Mouse (Mus musculus) gastrocnemius, adult 2 months (tissue): Measurements from ENCODE around the gene As3mt. TPM values are rescaled to one million over a fixed set of nuclear protein-coding genes. Genes with fewer than 3 reads are reported as not detected.
A peak's percentile ranks its signal among the peaks of the same experiment; 100 is the strongest.

Source experiments
- DNase-seq: peaks from one replicate; pipeline ENCODE4 v3.0.0; 2022
- H3K27ac ChIP-seq: fragments of 200-600 bp; 2 replicates; pipeline ENCODE4 v1.8.1; 2022; ENCODE audit warnings: mild to moderate bottlenecking
- H3K4me3 ChIP-seq: fragments of 200-600 bp; 2 replicates; pipeline ENCODE4 v1.8.1; 2022; ENCODE audit warnings: mild to moderate bottlenecking, moderate library complexity
- CTCF ChIP-seq: fragments of 200-600 bp; IDR thresholded peaks from 2 replicates; pipeline ENCODE4 v1.8.1; 2022; ENCODE audit warnings: antibody characterized with exemption, mild to moderate bottlenecking, moderate library complexity
- intact Hi-C: fragments of 180-260 bp; cut with DNase I; formaldehyde crosslinking; loops from one replicate; pipeline ENCODE4 v1.15.1; 2025
- long read RNA-seq, 2 experiments: library from polyadenylated mRNA; stranded (forward); transcript quantifications; one replicate each; pipeline ENCODE4 v2.0.0; 2021
- total RNA-seq, 2 experiments: library from RNA; stranded (reverse); gene quantifications; 2 replicates each; pipeline ENCODE4 v1.2.3; 2021

The As3mt gene
- 100 to 1,000 TPM in 1 of 2 experiments, 10 to 100 TPM in 1; 76.3 to 106 TPM for total RNA-seq
- long read RNA-seq, experiment 1, transcript As3mt-207 (9 exons, 1,719 nt), result minor isoform, 15 of 131 reads
- long read RNA-seq, experiment 1, transcript As3mt-201 (11 exons, 1,736 nt), result major isoform, 73 of 131 reads
- long read RNA-seq, experiment 1, partial matches to known transcripts, result 26 of 131 reads
- long read RNA-seq, experiment 1, other reads (novel, unspliced or antisense), result 16 of 131 reads
- long read RNA-seq, experiment 2, transcript As3mt-201 (11 exons, 1,736 nt), result major isoform, 69 of 136 reads
- long read RNA-seq, experiment 2, transcript As3mt-207 (9 exons, 1,719 nt), result minor isoform, 12 of 136 reads
- long read RNA-seq, experiment 2, partial matches to known transcripts, result 43 of 136 reads
- long read RNA-seq, experiment 2, other reads (novel, unspliced or antisense), result 10 of 136 reads

DNA sequence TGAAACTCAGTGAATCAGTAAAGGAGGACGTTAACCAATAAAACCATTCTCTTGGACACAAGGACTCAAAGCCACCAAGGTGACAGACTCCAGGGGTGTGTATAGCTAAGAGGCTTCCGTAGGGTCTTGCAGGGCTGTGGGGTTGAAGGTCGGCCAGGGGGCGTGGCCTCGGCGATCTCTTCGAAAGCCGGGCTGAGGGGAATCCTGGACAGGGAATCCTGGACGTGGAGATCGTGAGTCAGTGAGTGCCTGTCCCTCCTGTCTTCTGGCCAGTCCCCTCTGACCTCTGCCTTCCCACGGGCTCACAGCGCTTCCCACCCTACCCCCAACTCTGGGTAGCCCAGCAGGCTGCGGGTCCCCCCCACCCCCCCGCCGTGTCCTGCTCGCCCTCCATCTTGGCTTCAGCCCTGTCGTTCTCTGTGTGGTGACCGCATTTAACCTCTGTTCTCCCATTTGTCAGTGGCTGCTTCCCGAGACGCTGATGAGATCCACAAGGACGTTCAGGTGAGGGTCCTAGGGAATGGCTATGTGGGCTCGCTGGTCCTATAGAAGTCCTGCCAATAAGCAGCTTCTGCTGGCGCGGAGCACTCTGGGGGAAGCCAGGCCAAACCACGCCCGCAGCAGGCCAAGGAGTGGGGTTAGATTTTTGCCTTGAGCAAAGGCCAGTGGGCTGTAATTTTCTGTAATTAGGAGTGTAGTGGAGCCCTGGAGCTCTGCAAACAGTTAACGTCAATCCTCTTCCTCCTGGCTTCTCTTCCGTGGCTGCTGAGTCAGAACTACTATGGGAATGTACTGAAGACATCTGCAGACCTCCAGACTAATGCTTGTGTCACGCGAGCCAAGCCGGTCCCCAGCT is at the start of gene As3mt:
Gene As3mt, plus strand, starts transcription at position 163 of the 856 bp plus-strand sequence.
- peak; percentile 90 for DNase-seq
- intact Hi-C loops, result no loop called here
- Histone ChIP-seq H3K4me3 (peak within 1 kb of the TSS; percentile 87), H3K27ac (peak within 1 kb of the TSS; percentile 92)
- TF ChIP-seq CTCF, result no peak

DNA sequence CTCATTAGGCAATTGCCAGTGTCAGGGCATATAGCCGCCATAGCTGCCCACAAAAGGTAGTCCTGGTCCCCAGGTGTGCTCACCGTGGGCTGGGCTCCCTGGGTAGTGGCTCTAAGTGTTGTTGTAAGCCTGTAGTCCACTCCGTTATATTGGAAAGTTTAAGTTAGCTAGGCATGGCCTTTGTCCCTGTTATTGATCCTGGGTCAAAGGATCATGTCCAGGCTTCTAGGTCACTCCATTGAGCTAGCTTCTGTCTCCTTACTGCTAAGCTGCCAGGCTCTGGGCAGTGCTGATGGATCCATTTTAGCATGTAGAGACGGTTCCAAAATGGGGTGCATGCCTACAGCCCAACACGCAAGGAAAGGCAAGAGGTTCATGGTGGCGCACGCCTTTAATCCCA is 48.9 kb upstream of the As3mt start:
- DNase-seq, result peak; percentile 2
- no peak overlapping the region for H3K27ac ChIP-seq
- no peak for TF ChIP-seq CTCF
- no peak overlapping the region for H3K4me3 ChIP-seq
- intact Hi-C loops, result loop anchor here (10.0 kb wide), 1 partner anchor 54 kb away; no protein-coding TSS in a partner anchor

DNA sequence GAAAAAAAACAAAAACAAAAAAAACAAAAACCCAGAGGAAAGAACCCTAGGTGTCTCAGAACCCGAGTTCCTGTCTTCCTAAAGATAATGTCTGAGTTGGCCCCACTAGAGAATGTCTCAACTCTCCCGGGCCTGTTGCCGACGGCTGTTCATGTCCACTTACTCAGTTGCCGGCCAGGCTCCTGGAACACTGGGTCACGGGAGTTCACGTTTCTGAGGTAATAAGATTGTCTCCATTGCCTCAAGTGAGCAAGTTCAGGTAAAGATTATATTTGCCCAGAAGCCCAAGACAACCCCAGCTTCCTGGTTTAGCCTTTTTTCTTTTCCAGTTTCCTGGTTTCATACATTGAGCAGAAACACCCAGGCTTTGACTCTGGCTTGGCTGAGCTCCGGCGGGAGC is 48.4 kb upstream of the As3mt start:
- intact Hi-C loops, result loop anchor here (10.0 kb wide), 1 partner anchor 54 kb away; no protein-coding TSS in a partner anchor
- TF ChIP-seq CTCF, result no peak
- Histone ChIP-seq H3K4me3 (no peak overlapping the region), H3K27ac (0 out of 2 replicates have a peak overlapping the region, but pooled peaks have one; percentile 20)
- no peak for DNase-seq

DNA sequence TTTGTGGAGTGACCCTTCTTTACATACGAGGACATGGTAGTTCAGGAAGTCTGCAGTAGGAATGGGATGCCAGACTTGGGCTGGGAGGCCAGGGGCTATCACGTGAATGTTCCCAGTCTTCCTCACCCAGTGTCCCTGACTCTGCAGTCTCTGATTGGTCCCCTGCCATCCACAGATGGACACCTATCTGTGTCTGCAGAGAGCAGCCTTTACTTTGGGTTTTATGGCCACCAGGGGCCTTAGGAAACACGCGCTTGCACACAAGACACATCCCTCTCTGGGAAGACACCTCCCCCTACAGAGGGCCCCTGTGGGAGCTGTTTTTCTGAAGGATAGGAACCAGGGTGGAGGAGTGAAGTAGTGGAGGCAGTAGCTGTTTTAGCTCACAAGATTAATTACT is 45.7 kb upstream of the As3mt start:
- H3K27ac ChIP-seq, result no peak overlapping the region
- intact Hi-C loops, result no loop called here
- no peak for DNase-seq
- H3K4me3 ChIP-seq, result no peak overlapping the region
- no peak for TF ChIP-seq CTCF

DNA sequence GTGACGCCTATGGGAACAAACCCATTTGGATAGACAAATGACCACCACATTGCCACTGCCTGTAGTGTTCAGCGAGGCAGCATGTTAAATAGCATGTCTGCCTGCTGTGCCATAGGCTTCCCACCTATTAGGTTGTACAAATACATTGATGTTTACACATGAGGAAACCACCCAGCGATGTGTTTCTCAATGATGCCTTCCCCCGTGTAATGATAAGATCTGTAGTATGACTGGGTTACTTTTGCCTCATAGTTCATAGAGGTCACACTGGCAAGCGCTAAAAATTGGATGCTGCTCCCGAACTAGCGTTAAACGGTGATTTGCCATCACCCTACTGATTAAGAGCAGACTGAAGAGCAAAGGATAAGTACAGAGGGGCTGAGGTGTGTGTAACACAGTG is 45.0 kb upstream of the As3mt start:
- TF ChIP-seq CTCF, result no peak
- DNase-seq, result no peak
- intact Hi-C loops, result no loop called here
- H3K4me3 ChIP-seq, result no peak overlapping the region
- H3K27ac ChIP-seq, result no peak overlapping the region

DNA sequence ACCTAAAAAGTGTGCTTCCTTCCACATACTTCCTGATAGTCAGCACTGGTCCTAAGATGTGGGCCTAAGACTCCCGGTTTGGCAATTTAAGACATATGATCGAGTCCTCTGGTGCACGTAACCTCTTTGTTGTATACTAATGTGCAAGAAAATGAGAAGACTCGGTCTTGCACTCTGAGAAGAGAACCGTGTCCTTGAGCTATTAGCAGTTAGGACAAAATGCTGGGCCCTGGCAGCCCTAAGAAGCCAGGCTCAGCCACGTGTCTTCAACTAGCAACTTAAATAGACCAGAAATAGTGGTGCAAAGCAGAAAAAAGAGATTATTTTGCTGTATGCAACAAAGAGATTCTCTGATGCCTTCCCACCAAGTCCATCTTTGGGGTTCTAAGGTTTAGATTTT is 44.5 kb upstream of the As3mt start:
- Histone ChIP-seq H3K4me3 (no peak overlapping the region), H3K27ac (no peak overlapping the region)
- DNase-seq, result no peak
- TF ChIP-seq CTCF, result no peak
- intact Hi-C loops, result no loop called here

DNA sequence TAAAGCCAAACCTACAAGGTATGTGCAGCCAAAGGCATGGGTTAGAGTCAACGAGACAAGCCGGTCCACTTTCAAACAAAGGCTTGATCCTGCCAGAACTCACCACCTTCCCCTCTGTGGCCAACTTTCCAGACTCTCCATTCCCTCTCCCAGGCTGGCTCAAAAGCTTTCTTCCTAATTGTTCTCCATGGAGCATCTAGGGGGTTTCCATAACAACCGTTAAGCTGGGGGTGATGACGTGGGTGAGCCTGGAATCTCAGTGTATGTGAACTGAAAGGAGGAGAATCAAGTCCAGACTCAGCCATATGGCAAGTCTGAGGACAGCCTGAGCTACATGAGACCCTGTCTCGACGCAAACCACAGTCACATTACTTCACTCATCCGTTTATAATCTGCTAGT is 41.8 kb upstream of the As3mt start:
- no peak for TF ChIP-seq CTCF
- Histone ChIP-seq H3K27ac (no peak overlapping the region), H3K4me3 (no peak overlapping the region)
- DNase-seq, result no peak
- intact Hi-C loops, result no loop called here

DNA sequence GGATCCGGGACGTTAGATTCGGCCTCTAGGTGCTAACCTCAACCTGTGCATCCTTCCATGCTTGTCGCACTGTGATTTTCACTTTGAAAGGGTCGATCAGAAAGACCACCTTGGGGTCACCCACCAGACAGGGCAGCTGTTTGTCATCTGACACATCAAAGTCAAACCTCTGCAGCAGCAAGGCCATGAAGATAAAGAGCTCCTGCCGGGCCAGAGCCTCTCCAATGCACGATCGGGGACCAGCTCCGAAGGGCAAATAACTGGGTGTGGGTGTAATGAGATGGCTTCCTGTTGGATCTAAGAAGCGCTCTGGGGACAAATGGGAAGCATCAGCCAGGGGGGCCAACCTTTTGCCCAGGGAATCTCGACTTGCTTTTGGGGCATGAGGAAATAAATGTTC is 40.0 kb upstream of the As3mt start:
- intact Hi-C loops, result no loop called here
- no peak for TF ChIP-seq CTCF
- Histone ChIP-seq H3K4me3 (no peak overlapping the region), H3K27ac (no peak overlapping the region)
- DNase-seq, result no peak

DNA sequence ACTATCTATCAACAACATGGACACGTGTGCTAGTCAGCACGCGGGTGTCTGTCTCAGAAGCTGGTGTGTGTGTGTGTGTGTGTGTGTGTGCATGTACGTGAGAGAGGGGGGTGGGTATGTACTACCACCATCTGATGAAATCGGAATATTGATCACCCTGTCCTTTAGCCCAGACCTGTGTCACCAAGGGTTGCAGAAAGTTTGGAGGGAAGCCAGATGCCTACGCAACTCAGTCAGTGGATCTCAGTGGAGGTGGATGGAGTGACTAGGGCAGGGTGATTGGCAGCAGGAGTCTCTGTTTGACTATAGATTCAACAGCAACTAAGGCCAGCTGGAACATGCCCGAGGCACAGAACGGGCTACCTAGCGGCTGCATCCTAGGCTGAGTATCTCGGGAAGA is 39.0 kb upstream of the As3mt start:
- intact Hi-C loops, result no loop called here
- Histone ChIP-seq H3K27ac (no peak overlapping the region), H3K4me3 (no peak overlapping the region)
- TF ChIP-seq CTCF, result no peak
- DNase-seq, result no peak

DNA sequence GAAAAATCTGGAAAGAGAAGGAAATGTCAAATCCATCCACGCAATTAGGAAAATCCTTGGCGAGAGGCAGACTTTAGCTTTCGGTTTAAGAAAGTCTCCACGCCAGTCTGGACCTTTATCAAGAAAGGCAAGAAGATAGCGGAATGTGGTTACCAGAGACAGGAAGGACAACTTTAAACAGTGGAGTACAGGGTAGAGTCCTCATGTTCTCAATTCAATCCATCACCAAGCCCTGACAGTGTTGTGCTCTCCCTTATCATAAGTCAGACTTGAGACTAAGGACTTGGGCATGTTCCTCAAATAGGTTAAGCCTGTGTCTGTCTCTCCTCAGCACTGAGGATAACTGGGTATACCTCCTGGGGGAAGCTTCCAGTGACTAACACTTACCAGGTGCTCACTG is 37.5 kb upstream of the As3mt start:
- TF ChIP-seq CTCF, result no peak
- DNase-seq, result no peak
- intact Hi-C loops, result loop anchor here (1.0 to 5.0 kb wide), 3 partner anchors 70 to 201 kb away; no protein-coding TSS in a partner anchor
- H3K4me3 ChIP-seq, result no peak overlapping the region
- no peak overlapping the region for H3K27ac ChIP-seq

DNA sequence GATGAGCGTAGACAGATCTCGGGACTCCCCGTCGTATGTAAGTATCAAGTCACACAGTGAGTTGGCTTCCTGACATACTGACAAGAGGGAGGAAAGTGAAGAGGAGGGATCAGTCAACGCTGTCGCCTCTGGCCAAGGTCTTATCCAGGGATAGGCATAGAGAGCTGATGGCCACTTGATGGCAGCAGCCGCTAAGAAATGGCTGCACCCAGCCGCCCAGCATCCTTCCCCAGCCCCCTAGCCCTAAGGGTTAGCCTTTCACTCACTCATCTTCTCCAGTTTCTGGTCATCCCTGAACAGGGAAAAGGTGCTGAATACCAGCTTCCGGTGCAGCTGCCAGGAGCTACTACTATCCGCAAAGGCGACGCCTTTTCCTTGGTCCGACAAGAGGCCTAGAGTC is 36.6 kb upstream of the As3mt start:
- peak; percentile 83 for TF ChIP-seq CTCF
- Histone ChIP-seq H3K4me3 (no peak overlapping the region), H3K27ac (no peak overlapping the region)
- peak; percentile 72 for DNase-seq
- intact Hi-C loops, result loop anchor here (1.0 to 5.0 kb wide), 3 partner anchors 70 to 200 kb away; no protein-coding TSS in a partner anchor

DNA sequence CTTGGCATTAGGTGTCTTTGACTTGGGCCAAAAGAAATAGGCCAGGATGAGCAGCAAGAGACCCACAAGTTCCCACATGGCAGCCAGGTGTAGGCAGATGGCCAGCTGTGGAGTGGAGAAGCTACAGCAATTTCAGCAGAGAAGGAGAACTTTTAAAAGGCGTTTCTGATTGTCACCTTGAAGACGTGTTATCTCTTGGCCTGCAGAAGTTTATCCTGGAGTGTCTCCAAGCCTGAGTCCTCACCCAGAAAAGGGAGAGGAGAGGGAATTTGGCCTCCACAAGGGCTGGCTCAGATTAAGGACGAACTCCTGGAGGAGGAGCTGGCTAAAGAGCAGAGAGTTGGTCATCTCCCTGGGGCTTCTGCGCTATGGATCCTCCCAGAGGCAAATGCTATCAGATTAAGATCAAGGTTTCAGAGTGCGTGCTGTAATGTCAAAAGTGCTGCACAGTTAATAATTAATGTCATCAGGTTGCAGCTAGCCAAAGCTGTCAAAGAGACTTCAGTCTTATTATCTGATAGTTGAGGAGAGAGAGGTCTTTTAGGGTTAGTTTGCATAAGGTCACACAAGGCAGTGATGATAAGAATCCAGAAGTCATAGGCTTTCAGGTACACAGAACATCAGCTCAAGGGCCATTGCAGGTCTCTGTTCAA is 34.4 kb upstream of the As3mt start, which contains the start of gene Cyp17a1:
Gene Cyp17a1, minus strand, starts transcription at position 407 of the 653 bp plus-strand sequence.
- Histone ChIP-seq H3K27ac (no peak within 1 kb of the TSS), H3K4me3 (no peak within 1 kb of the TSS)
- TF ChIP-seq CTCF, result no peak
- intact Hi-C loops, result loop anchor here (5.0 kb wide), 1 partner anchor 84 kb away; no protein-coding TSS in a partner anchor
- DNase-seq, result no peak
